Mouse (Mus musculus) neural tube, embryonic 11.5 days (tissue): ENCODE measurements at regions not wholly inside any gene's neighbourhood (a gene's known extent, or its start where the extent isn't known, plus 50 kb on each side); places are given as distances from the start of the nearest gene placed in this dataset.

Source experiments
- ATAC-seq: fragments of 200-750 bp; cut with Nextera tagmentation; 2 replicates; pipeline ENCODE4 v1.8.0; 2017; ENCODE audit warnings: moderate number of reproducible peaks, mild to moderate bottlenecking, moderate TSS enrichment, moderate library complexity; ENCODE audit not compliant: insufficient read depth, low FRiP score, low TSS enrichment
- DNase-seq: peaks from one replicate; pipeline ENCODE4 v3.0.0-alpha.2; 2015; ENCODE audit warnings: low spot score
- H3K27ac ChIP-seq: fragments of 300-500 bp; sonication (generic); 2 replicates; pipeline ENCODE4 v1.5.1; 2014; ENCODE audit warnings: low read depth, mild to moderate bottlenecking, low read length
- H3K27me3 ChIP-seq: fragments of 300-500 bp; sonication (generic); 2 replicates; pipeline ENCODE4 v1.6.1; 2014; ENCODE audit warnings: mild to moderate bottlenecking, low read length, mixed read lengths; ENCODE audit not compliant: control insufficient read depth, insufficient read depth
- H3K36me3 ChIP-seq: fragments of 300-500 bp; sonication (generic); 2 replicates; pipeline ENCODE4 v1.6.1; 2014; ENCODE audit warnings: mild to moderate bottlenecking, low read length, moderate library complexity, mixed read lengths; ENCODE audit not compliant: control insufficient read depth, insufficient read depth
- H3K4me1 ChIP-seq: fragments of 300-500 bp; sonication (generic); 2 replicates; pipeline ENCODE4 v1.6.1; 2014; ENCODE audit warnings: low read length, mixed read lengths; ENCODE audit not compliant: control insufficient read depth, insufficient read depth
- H3K4me2 ChIP-seq: fragments of 300-500 bp; sonication (generic); 2 replicates; pipeline ENCODE4 v1.6.1; 2014; ENCODE audit warnings: low read depth, mild to moderate bottlenecking, moderate library complexity
- H3K4me3 ChIP-seq: fragments of 300-500 bp; sonication (generic); 2 replicates; pipeline ENCODE4 v1.5.1; 2014; ENCODE audit warnings: low read depth, low read length
- H3K9ac ChIP-seq: fragments of 300-500 bp; sonication (generic); 2 replicates; pipeline ENCODE4 v1.6.1; 2014; ENCODE audit warnings: mild to moderate bottlenecking, low read length
- H3K9me3 ChIP-seq: fragments of 300-500 bp; sonication (generic); 2 replicates; pipeline ENCODE4 v1.6.1; 2016; ENCODE audit warnings: low read length; ENCODE audit not compliant: control insufficient read depth
- WGBS: fragments of 180-500 bp; shearing (Covaris S2); extraction: QIAGEN DNeasy Blood & Tissue Kit; methylation state at CpG from one replicate; pipeline ENCODE4 v1.1.7; 2014; 5-methylcytosine and 5-hydroxymethylcytosine counted together

- Histone ChIP-seq H3K27ac (no peak overlapping the region), H3K4me2 (no peak overlapping the region), H3K9ac (no peak overlapping the region), H3K4me3 (no peak overlapping the region), H3K36me3 (no peaks in the 10 kb centered on the region), H3K27me3 (no peaks in the 10 kb centered on the region), H3K4me1 (no peaks in the 10 kb centered on the region), H3K9me3 (no peaks in the 10 kb centered on the region)
- WGBS = 65% methylated on average over 1 of the region's 1 CpGs
- no peak for ATAC-seq
- DNase-seq = peak; percentile 20
Observed at GRCm38 (mm10) chr10:118720630-118721029, 149.4 kb downstream of the Dyrk2 start.

GRCm38 (mm10) chr10:118722132-118722551 lies 147.9 kb downstream of the Dyrk2 start:
- no peak overlapping the region for H3K9ac ChIP-seq
- WGBS = 64% methylated on average over 5 of the region's 5 CpGs
- H3K27ac ChIP-seq = no peak overlapping the region
- H3K4me1 ChIP-seq = no peaks in the 10 kb centered on the region
- ATAC-seq (no peak), DNase-seq (no peak)
- H3K27me3 ChIP-seq = no peaks in the 10 kb centered on the region
- no peak overlapping the region for H3K4me3 ChIP-seq
- no peak overlapping the region for H3K4me2 ChIP-seq
- H3K36me3 ChIP-seq = no peaks in the 10 kb centered on the region
- no peaks in the 10 kb centered on the region for H3K9me3 ChIP-seq

GRCm38 (mm10) chr10:118722671-118723070 lies 147.3 kb downstream of the Dyrk2 start:
- Histone ChIP-seq H3K4me1 (no peaks in the 10 kb centered on the region), H3K27ac (no peak overlapping the region), H3K36me3 (no peaks in the 10 kb centered on the region), H3K4me2 (no peak overlapping the region), H3K27me3 (no peaks in the 10 kb centered on the region), H3K9ac (no peak overlapping the region), H3K9me3 (no peaks in the 10 kb centered on the region), H3K4me3 (no peak overlapping the region)
- ATAC-seq (no peak), DNase-seq (no peak)
- WGBS = 83% methylated on average over 3 of the region's 3 CpGs

GRCm38 (mm10) chr10:118736093-118736492 lies 133.9 kb downstream of the Dyrk2 start:
- no peaks in the 10 kb centered on the region for H3K27me3 ChIP-seq
- H3K4me2 ChIP-seq = no peak overlapping the region
- ATAC-seq = no peak
- H3K36me3 ChIP-seq = no peaks in the 10 kb centered on the region
- H3K4me1 ChIP-seq = no peaks in the 10 kb centered on the region
- H3K9me3 ChIP-seq = no peaks in the 10 kb centered on the region
- H3K27ac ChIP-seq = no peak overlapping the region
- H3K9ac ChIP-seq = no peak overlapping the region
- H3K4me3 ChIP-seq = no peak overlapping the region
- 92% methylated on average over 4 of the region's 4 CpGs for WGBS
- DNase-seq = no peak

GRCm38 (mm10) chr10:118737064-118737463 lies 132.9 kb downstream of the Dyrk2 start:
- no peaks in the 10 kb centered on the region for H3K36me3 ChIP-seq
- no peak overlapping the region for H3K4me3 ChIP-seq
- H3K27me3 ChIP-seq = no peaks in the 10 kb centered on the region
- DNase-seq (no peak), ATAC-seq (no peak)
- no peaks in the 10 kb centered on the region for H3K9me3 ChIP-seq
- no peaks in the 10 kb centered on the region for H3K4me1 ChIP-seq
- no peak overlapping the region for H3K4me2 ChIP-seq
- H3K9ac ChIP-seq = no peak overlapping the region
- no peak overlapping the region for H3K27ac ChIP-seq

GRCm38 (mm10) chr10:118739849-118740481 lies 130.0 kb downstream of the Dyrk2 start:
- H3K4me2 ChIP-seq = no peak overlapping the region
- no peak for ATAC-seq
- no peaks in the 10 kb centered on the region for H3K9me3 ChIP-seq
- no peaks in the 10 kb centered on the region for H3K4me1 ChIP-seq
- H3K4me3 ChIP-seq = no peak overlapping the region
- WGBS = 88% methylated on average over 10 of the region's 10 CpGs
- H3K9ac ChIP-seq = no peak overlapping the region
- no peak overlapping the region for H3K27ac ChIP-seq
- no peak for DNase-seq
- H3K27me3 ChIP-seq = no peaks in the 10 kb centered on the region
- no peaks in the 10 kb centered on the region for H3K36me3 ChIP-seq

GRCm38 (mm10) chr10:118743831-118744230 lies 126.2 kb downstream of the Dyrk2 start:
- ATAC-seq (no peak), DNase-seq (no peak)
- Histone ChIP-seq H3K4me3 (no peak overlapping the region), H3K36me3 (no peaks in the 10 kb centered on the region), H3K9ac (no peak overlapping the region), H3K4me1 (no peaks in the 10 kb centered on the region), H3K27me3 (no peaks in the 10 kb centered on the region), H3K9me3 (no peaks in the 10 kb centered on the region), H3K27ac (no peak overlapping the region), H3K4me2 (no peak overlapping the region)
- WGBS = 91% methylated on average over 9 of the region's 9 CpGs

- Histone ChIP-seq H3K9me3 (no peaks in the 10 kb centered on the region), H3K4me2 (no peak overlapping the region), H3K36me3 (no peaks in the 10 kb centered on the region), H3K27me3 (no peaks in the 10 kb centered on the region), H3K27ac (no peak overlapping the region), H3K9ac (no peak overlapping the region), H3K4me1 (no peaks in the 10 kb centered on the region), H3K4me3 (no peak overlapping the region)
- no peak for DNase-seq
- 47% methylated on average over 4 of the region's 4 CpGs for WGBS
- no peak for ATAC-seq
Observed at GRCm38 (mm10) chr10:118746719-118747395, 123.2 kb downstream of the Dyrk2 start.

GRCm38 (mm10) chr10:118749039-118749438 lies 121.0 kb downstream of the Dyrk2 start:
- Histone ChIP-seq H3K36me3 (no peaks in the 10 kb centered on the region), H3K4me1 (no peaks in the 10 kb centered on the region), H3K9ac (no peak overlapping the region), H3K27ac (no peak overlapping the region), H3K4me2 (no peak overlapping the region), H3K27me3 (no peaks in the 10 kb centered on the region), H3K4me3 (no peak overlapping the region), H3K9me3 (no peaks in the 10 kb centered on the region)
- no peak for DNase-seq
- 91% methylated on average over 1 of the region's 1 CpGs for WGBS
- ATAC-seq = no peak
